Mouse (Mus musculus): ENCODE data around the gene Cep295nl. TPM values are rescaled to one million over a fixed set of nuclear protein-coding genes. Genes with fewer than 3 reads are reported as not detected.
A peak's percentile ranks its signal among the peaks of the same experiment; 100 is the strongest.
"Not testable (repeated sequence)": the region's sequence is repeated elsewhere in the genome, so short reads cannot be mapped to it uniquely, and the experiment has no call there.

The Cep295nl gene
- polyA plus RNA-seq (2016; fragmentation: Nextera tagmentation; extraction: Ambion mirVana): 0.43 and 0.48 TPM in 2 replicates

GRCm38 (mm10) chr11:118342400-118342981 is at the start of gene Cep295nl:
Gene Cep295nl, minus strand, starts transcription at chr11:118342500.
- peak; percentile 68 for ATAC-seq (ENCODE audit: low FRiP score)
- 35% methylated on average over 7 of the region's 7 CpGs for WGBS
- H3K27ac ChIP-seq: peak within 1 kb of the TSS; percentile 52; the same call in 1 of the 2 replicates
- no peaks in the 10 kb centered on the region for H3K36me3 ChIP-seq
- H3K9ac ChIP-seq: no peak within 1 kb of the TSS
- H3K4me2 ChIP-seq (replicated peaks): peak within 1 kb of the TSS; percentile 25; the same call in 1 of the 2 replicates
- no peaks in the 10 kb centered on the region for H3K27me3 ChIP-seq
- peaks cover 31% of the 10 kb centered on the region for H3K4me1 ChIP-seq
- no peak within 1 kb of the TSS for H3K4me3 ChIP-seq
- H3K9me3 ChIP-seq (replicated peaks): no peaks in the 10 kb centered on the region

GRCm38 (mm10) chr11:118387816-118388215 is 45.5 kb upstream of the Cep295nl start:
- H3K27ac ChIP-seq; ATAC-seq (ENCODE audit: low FRiP score); H3K4me2 ChIP-seq (replicated peaks); H3K27me3 ChIP-seq; H3K4me1 ChIP-seq; H3K9ac ChIP-seq; H3K9me3 ChIP-seq (replicated peaks); H3K36me3 ChIP-seq; H3K4me3 ChIP-seq: not testable (repeated sequence)
- 94% methylated on average over 13 of the region's 13 CpGs for WGBS

GRCm38 (mm10) chr11:118379251-118380009 is 37.1 kb upstream of the Cep295nl start:
- no peaks in the 10 kb centered on the region for H3K36me3 ChIP-seq
- no peak overlapping the region for H3K9ac ChIP-seq
- WGBS: 42% methylated on average over 11 of the region's 11 CpGs
- peaks cover 3% of the 10 kb centered on the region; the same call in 1 of the 2 replicates for H3K4me1 ChIP-seq
- H3K9me3 ChIP-seq (replicated peaks): no peaks in the 10 kb centered on the region
- no peaks in the 10 kb centered on the region for H3K27me3 ChIP-seq
- H3K4me2 ChIP-seq (replicated peaks): no peak overlapping the region
- no peak; the same call in 1 of the 2 replicates for ATAC-seq (ENCODE audit: low FRiP score)
- no peak overlapping the region for H3K4me3 ChIP-seq
- no peak overlapping the region for H3K27ac ChIP-seq

GRCm38 (mm10) chr11:118378656-118379055 is 36.4 kb upstream of the Cep295nl start:
- Histone ChIP-seq H3K36me3 (no peaks in the 10 kb centered on the region), H3K4me1 (peaks cover 3% of the 10 kb centered on the region; the same call in 1 of the 2 replicates), H3K27ac (no peak overlapping the region), H3K4me2 (replicated peaks) (no peak overlapping the region), H3K27me3 (no peaks in the 10 kb centered on the region), H3K4me3 (no peak overlapping the region), H3K9ac (no peak overlapping the region), H3K9me3 (replicated peaks) (no peaks in the 10 kb centered on the region)
- WGBS: 76% methylated on average over 6 of the region's 6 CpGs
- no peak for ATAC-seq (ENCODE audit: low FRiP score)

- not testable (repeated sequence) for H3K27ac ChIP-seq; H3K9me3 ChIP-seq (replicated peaks); H3K27me3 ChIP-seq; H3K4me3 ChIP-seq; H3K4me2 ChIP-seq (replicated peaks); ATAC-seq (ENCODE audit: low FRiP score); H3K9ac ChIP-seq; H3K36me3 ChIP-seq; H3K4me1 ChIP-seq
These were observed 34.0 kb upstream of the Cep295nl start for GRCm38 (mm10) chr11:118376323-118376722.

- Histone ChIP-seq H3K4me3 (no peak overlapping the region), H3K9ac (no peak overlapping the region), H3K27ac (no peak overlapping the region), H3K36me3 (no peaks in the 10 kb centered on the region), H3K4me1 (peaks cover 3% of the 10 kb centered on the region; the same call in 1 of the 2 replicates), H3K9me3 (replicated peaks) (no peaks in the 10 kb centered on the region), H3K27me3 (no peaks in the 10 kb centered on the region), H3K4me2 (replicated peaks) (no peak overlapping the region)
- ATAC-seq (ENCODE audit: low FRiP score): no peak
- WGBS: 85% methylated on average over 5 of the region's 5 CpGs
These were observed 33.6 kb upstream of the Cep295nl start for GRCm38 (mm10) chr11:118375881-118376280.

- Histone ChIP-seq H3K4me1 (peaks cover 3% of the 10 kb centered on the region; the same call in 1 of the 2 replicates), H3K4me3 (no peak overlapping the region), H3K27me3 (no peaks in the 10 kb centered on the region), H3K27ac (no peak overlapping the region), H3K9ac (no peak overlapping the region), H3K36me3 (no peaks in the 10 kb centered on the region), H3K4me2 (replicated peaks) (no peak overlapping the region), H3K9me3 (replicated peaks) (no peaks in the 10 kb centered on the region)
- no peak for ATAC-seq (ENCODE audit: low FRiP score)
- WGBS: 87% methylated on average over 8 of the region's 8 CpGs
These were observed 33.2 kb upstream of the Cep295nl start for GRCm38 (mm10) chr11:118375461-118375860.

GRCm38 (mm10) chr11:118375006-118375405 is 32.7 kb upstream of the Cep295nl start:
- Histone ChIP-seq H3K4me3 (no peak overlapping the region), H3K9me3 (replicated peaks) (no peaks in the 10 kb centered on the region), H3K4me2 (replicated peaks) (no peak overlapping the region), H3K36me3 (no peaks in the 10 kb centered on the region), H3K27me3 (no peaks in the 10 kb centered on the region), H3K27ac (no peak overlapping the region), H3K4me1 (peaks cover 3% of the 10 kb centered on the region; the same call in 1 of the 2 replicates), H3K9ac (no peak overlapping the region)
- ATAC-seq (ENCODE audit: low FRiP score): no peak

- no peak overlapping the region for H3K4me3 ChIP-seq
- no peak overlapping the region for H3K9ac ChIP-seq
- no peak overlapping the region for H3K4me2 ChIP-seq (replicated peaks)
- H3K36me3 ChIP-seq: no peaks in the 10 kb centered on the region
- peaks cover 3% of the 10 kb centered on the region; the same call in 1 of the 2 replicates for H3K4me1 ChIP-seq
- WGBS: 54% methylated on average over 5 of the region's 5 CpGs
- no peak overlapping the region for H3K27ac ChIP-seq
- H3K27me3 ChIP-seq: no peaks in the 10 kb centered on the region
- H3K9me3 ChIP-seq (replicated peaks): no peaks in the 10 kb centered on the region
- ATAC-seq (ENCODE audit: low FRiP score): no peak
These were observed 32.2 kb upstream of the Cep295nl start for GRCm38 (mm10) chr11:118374506-118374905.

- 48% methylated on average over 7 of the region's 7 CpGs for WGBS
- H3K4me1 ChIP-seq: peaks cover 3% of the 10 kb centered on the region; the same call in 1 of the 2 replicates
- H3K9ac ChIP-seq: no peak overlapping the region
- no peaks in the 10 kb centered on the region for H3K27me3 ChIP-seq
- no peaks in the 10 kb centered on the region for H3K36me3 ChIP-seq
- H3K4me3 ChIP-seq: no peak overlapping the region
- no peak for ATAC-seq (ENCODE audit: low FRiP score)
- H3K4me2 ChIP-seq (replicated peaks): no peak overlapping the region
- H3K27ac ChIP-seq: no peak overlapping the region
- no peaks in the 10 kb centered on the region for H3K9me3 ChIP-seq (replicated peaks)
These were observed 30.3 kb upstream of the Cep295nl start for GRCm38 (mm10) chr11:118372641-118373040.

GRCm38 (mm10) chr11:118371876-118372275 is 29.6 kb upstream of the Cep295nl start:
- Histone ChIP-seq H3K4me2 (replicated peaks) (no peak overlapping the region), H3K9ac (no peak overlapping the region), H3K36me3 (no peaks in the 10 kb centered on the region), H3K27me3 (no peaks in the 10 kb centered on the region), H3K27ac (no peak overlapping the region), H3K9me3 (replicated peaks) (no peaks in the 10 kb centered on the region), H3K4me1 (peaks cover 3% of the 10 kb centered on the region; the same call in 1 of the 2 replicates), H3K4me3 (no peak overlapping the region)
- 89% methylated on average over 7 of the region's 7 CpGs for WGBS
- ATAC-seq (ENCODE audit: low FRiP score): no peak

- Histone ChIP-seq H3K4me1 (no peaks in the 10 kb centered on the region; the same call in none of the 2 replicates), H3K4me3 (no peak overlapping the region), H3K9ac (no peak overlapping the region), H3K27ac (no peak overlapping the region), H3K4me2 (replicated peaks) (no peak overlapping the region), H3K9me3 (replicated peaks) (no peaks in the 10 kb centered on the region), H3K36me3 (no peaks in the 10 kb centered on the region), H3K27me3 (no peaks in the 10 kb centered on the region)
- ATAC-seq (ENCODE audit: low FRiP score): no peak
- WGBS: 78% methylated on average over 8 of the region's 8 CpGs
These were observed 27.4 kb upstream of the Cep295nl start for GRCm38 (mm10) chr11:118369657-118370056.

Measured in hindbrain, embryonic 12.5 days (tissue).